Mouse (Mus musculus): ENCODE measurements at regions not wholly inside any gene's neighbourhood (a gene's known extent, or its start where the extent isn't known, plus 50 kb on each side); places are given as distances from the start of the nearest gene placed in this dataset.

DNA sequence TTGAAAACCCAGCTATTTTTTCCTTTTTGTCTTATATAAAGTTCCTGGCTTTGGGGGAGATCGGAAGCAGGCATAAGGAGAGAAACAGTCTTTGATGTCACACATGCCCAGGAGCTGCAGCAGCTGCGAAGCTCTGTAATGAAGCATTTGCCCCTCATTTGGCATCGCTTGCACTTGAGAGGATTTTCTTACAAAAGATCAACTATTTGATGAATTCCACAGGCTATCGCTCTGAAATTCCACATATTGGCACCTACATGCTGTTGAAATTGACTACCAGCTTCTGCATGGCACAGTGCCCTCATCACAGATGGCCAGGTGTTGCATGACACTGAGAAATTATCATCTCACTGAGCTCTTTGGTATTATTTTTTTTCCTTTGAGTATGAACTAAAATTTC, 220.1 kb upstream of the Robo1 start:
- no peak for TF ChIP-seq CTCF (IDR thresholded peaks at IDR 0.05; ENCODE audit: borderline replicate concordance, extremely low read depth, insufficient read depth, insufficient read length)
- TF ChIP-seq POLR2A (IDR thresholded peaks at IDR 0.05; ENCODE audit: borderline replicate concordance, extremely low read depth, insufficient read depth, insufficient read length, poor library complexity, severe bottlenecking), result no peak
- peak; percentile 91 for DNase-seq (ENCODE audit: low read depth)

DNA sequence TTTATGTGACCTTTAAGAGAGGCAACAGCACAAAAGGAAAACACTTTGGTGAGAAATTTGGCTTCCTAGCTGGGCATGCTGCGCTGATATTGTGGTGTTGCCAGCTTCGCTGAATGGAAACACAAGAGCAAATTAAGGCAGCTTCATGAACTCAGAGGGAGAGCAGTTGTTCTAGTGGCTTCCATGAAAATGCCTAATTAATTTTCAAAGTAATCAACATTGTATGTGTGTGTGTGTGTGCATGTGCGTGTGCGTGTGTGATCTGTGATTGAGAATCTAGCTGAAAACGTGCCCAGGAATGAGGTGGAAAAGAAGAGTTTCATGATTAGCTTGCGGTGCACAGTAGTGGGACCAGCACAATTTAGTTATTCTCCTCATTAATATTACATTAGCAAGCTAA, 219.2 kb upstream of the Robo1 start:
- TF ChIP-seq CTCF (IDR thresholded peaks at IDR 0.05; ENCODE audit: borderline replicate concordance, extremely low read depth, insufficient read depth, insufficient read length) (no peak), POLR2A (IDR thresholded peaks at IDR 0.05; ENCODE audit: borderline replicate concordance, extremely low read depth, insufficient read depth, insufficient read length, poor library complexity, severe bottlenecking) (no peak)
- peak; percentile 91 for DNase-seq (ENCODE audit: low read depth)

Measured in brain, embryonic 14.5 days (tissue).